Mouse (Mus musculus) right cerebral cortex, adult 2 months (tissue): Measurements from ENCODE around the gene Tas2r104.
A peak's percentile ranks its signal among the peaks of the same experiment; 100 is the strongest.

Experiments used
- DNase-seq, 2 experiments: peaks; one replicate each; pipeline ENCODE4 v3.0.0; 2021 to 2022; ENCODE audit warnings: low spot score in 2 of 2

Tas2r104 gene

GRCm38 (mm10) chr6:131685644-131686043, at the start of gene Tas2r104:
Tas2r104 (minus strand) TSS chr6:131685744.
- DNase-seq = no peak

DNA sequence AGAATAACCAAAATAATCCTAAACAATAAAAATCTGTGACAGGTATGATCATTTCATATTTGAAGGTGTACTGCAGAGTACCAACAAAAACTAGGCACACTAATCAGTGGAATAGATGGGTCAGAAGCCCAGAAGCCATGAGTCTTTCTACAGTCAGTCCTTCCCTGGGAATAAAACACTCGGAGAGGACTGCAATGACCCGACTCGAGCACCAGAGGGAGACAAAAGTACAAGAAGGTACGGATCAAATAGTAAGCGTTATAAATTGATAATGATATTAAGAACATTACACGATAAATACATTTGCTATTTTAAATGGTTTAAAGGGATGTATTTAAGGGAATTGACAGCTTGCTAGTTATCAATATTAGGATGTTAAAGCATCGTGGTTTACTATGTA, 27.3 kb upstream of the Tas2r104 start:
- DNase-seq = peak in 1 of 2 experiments; percentile 3

DNA sequence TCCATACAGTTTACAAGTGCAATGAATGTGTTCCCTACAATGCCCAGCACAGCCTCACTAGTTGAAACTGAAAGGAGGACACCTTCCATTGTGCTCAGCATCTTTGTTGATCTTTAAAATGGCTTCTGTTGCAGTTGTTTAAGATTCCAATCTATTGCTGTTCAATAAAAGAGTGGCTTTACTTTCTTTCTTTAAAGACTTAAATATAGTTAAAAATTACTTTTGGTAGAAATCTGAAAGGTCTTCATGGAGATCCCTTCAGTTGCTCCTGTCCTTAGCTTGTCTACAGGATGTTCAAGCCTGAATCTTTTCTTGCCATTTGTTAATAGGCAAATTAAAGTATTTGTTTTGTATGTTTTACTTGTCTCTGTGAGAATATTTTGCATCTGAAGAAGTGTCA, 4.4 kb upstream of the Tas2r104 start, which contains the start of gene Tas2r114:
Gene Tas2r114, minus strand, starts transcription at position 101 of the 400 bp plus-strand sequence.
- DNase-seq = no peak

DNA sequence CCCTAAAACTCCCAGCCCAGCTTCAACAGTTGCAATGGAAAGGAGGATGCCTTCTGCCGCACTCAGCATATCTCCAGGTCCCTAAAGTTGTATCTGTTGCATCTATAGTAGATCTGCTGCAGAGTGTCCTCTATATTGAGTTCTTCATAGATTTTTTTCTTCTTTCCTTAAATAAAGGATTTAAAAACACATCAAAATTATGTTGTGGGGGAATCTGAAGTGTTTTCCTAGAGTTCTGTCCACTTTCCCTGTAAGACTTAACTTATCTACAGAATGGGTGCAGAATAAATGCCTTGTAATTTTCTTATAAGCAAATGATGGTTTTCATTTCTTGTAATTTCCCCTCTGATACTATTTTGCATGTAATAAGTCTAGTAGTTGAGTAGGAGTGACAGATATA, 1.9 kb upstream of the Tas2r104 start, which contains the start of gene Tas2r105:
Gene Tas2r105, minus strand, starts transcription at position 101 of the 400 bp plus-strand sequence.
- no peak for DNase-seq

DNA sequence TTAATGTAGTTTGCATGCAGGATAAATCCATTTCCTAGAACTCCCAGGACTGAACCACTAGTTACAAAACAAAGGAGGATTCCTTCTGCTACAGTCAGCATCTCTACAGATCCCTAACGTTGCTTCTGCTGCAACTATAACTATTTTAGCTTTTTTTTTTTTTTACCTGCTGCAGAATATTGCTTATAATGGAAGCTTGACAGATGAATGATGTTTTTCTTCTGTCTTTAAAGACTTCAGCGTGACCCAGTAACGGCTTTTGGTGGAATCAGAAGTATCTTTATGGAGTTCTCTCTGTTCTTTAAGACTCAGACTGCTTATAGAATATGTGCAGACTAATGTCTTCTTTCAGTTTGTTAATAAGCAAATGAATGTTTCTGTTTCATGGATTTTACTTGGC, 6.8 kb downstream of the Tas2r104 start, which contains the start of gene Tas2r106:
Gene Tas2r106, minus strand, starts transcription at position 101 of the 400 bp plus-strand sequence.
- DNase-seq = no peak

DNA sequence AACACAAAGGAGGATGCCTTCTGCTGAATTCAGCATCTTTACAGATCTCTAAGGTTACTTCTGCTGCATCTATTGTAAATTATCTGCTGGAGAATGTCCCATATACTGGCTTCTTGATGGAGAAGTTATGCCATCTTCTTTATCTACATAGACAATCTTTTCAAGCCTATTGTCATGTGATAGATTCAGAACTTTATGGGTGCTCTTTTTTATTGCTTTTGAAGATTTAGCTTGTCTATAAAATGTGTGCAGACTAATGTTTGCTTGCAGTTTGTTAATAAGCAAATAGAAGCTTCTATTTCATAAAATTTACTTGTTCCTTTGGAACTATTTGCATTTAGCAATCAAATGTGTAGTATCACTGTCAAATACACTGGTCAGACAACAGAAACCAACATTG, 25.5 kb downstream of the Tas2r104 start, which contains the start of gene Tas2r107:
Gene Tas2r107, minus strand, starts transcription at position 101 of the 400 bp plus-strand sequence.
- DNase-seq = no peak
